Mouse (Mus musculus) heart, postnatal 10 days (tissue): ENCODE measurements around the gene Cpb1. TPM values are rescaled to one million over a fixed set of nuclear protein-coding genes. Genes with fewer than 3 reads are reported as not detected.

Source experiments
- microRNA-seq, 2 experiments: library from miRNA; unstranded; fragments of <30 nt; microRNA quantifications; one replicate each; pipeline ENCODE4 v1.2.0; 2022
- total RNA-seq, 2 experiments: library from RNA; stranded (reverse); gene quantifications; 2 replicates each; pipeline ENCODE4 v1.2.3; 2021

The Cpb1 gene
- total RNA-seq, 2 experiments from 2014 or later = not detected

Small RNA genes within 50 kb of the gene (microRNA-seq; reads per million reads assigned to microRNA genes)
- gene Mir7007 = 0.95 to 1.4 reads per million in 2 experiments

Other genes with a start within 250 kb of the Cpb1 start
- gene Hps3, start 240.4 kb downstream of the Cpb1 start, total RNA-seq = 1 to 10 TPM; 9.6 to 9.8 TPM
- 10 to 100 TPM; 13.9 to 16.5 TPM for gene Hltf, start 217.9 kb downstream of the Cpb1 start, total RNA-seq
- gene Gyg, start 120.4 kb downstream of the Cpb1 start, total RNA-seq = 100 to 1,000 TPM; 135 to 143 TPM
- gene Cpa3, start 33.6 kb downstream of the Cpb1 start, total RNA-seq = 1 to 10 TPM; 4.0 to 5.2 TPM
- gene Agtr1b, start 91.4 kb upstream of the Cpb1 start, total RNA-seq = not detected